Mouse (Mus musculus) hindbrain, embryonic 15.5 days (tissue): ENCODE results near the gene Nmi. TPM values are rescaled to one million over a fixed set of nuclear protein-coding genes. Genes with fewer than 3 reads are reported as not detected.
A peak's percentile ranks its signal among the peaks of the same experiment; 100 is the strongest.

Experiments
- ATAC-seq: fragments of 200-750 bp; cut with Nextera tagmentation; 2 replicates; pipeline ENCODE4 v1.8.0; 2017; ENCODE audit warnings: low read depth, moderate number of reproducible peaks, moderate TSS enrichment; ENCODE audit not compliant: low FRiP score
- H3K27ac ChIP-seq: fragments of 300-500 bp; sonication (generic); replicated peaks from 2 replicates; pipeline ENCODE4 v1.5.1; 2015; ENCODE audit warnings: mild to moderate bottlenecking, inconsistent platforms
- H3K27me3 ChIP-seq: fragments of 300-500 bp; sonication (generic); 2 replicates; pipeline ENCODE4 v1.6.1; 2015; ENCODE audit warnings: control low read depth, inconsistent platforms
- H3K36me3 ChIP-seq: fragments of 300-500 bp; sonication (generic); 2 replicates; pipeline ENCODE4 v1.6.1; 2015; ENCODE audit warnings: control low read depth, inconsistent platforms
- H3K4me1 ChIP-seq: fragments of 300-500 bp; sonication (generic); replicated peaks from 2 replicates; pipeline ENCODE4 v1.6.1; 2015; ENCODE audit warnings: control low read depth, inconsistent platforms
- H3K4me2 ChIP-seq: fragments of 300-500 bp; sonication (generic); 2 replicates; pipeline ENCODE4 v1.6.1; 2015; ENCODE audit warnings: moderate library complexity, mild to moderate bottlenecking, inconsistent platforms
- H3K4me3 ChIP-seq: fragments of 300-500 bp; sonication (generic); 2 replicates; pipeline ENCODE4 v1.5.1; 2015; ENCODE audit warnings: mild to moderate bottlenecking, inconsistent platforms
- H3K9ac ChIP-seq: fragments of 300-500 bp; sonication (generic); 2 replicates; pipeline ENCODE4 v1.6.1; 2015; ENCODE audit warnings: inconsistent platforms
- H3K9me3 ChIP-seq: fragments of 300-500 bp; sonication (generic); 2 replicates; pipeline ENCODE4 v1.6.1; 2016; ENCODE audit warnings: control low read depth, inconsistent platforms
- WGBS: fragments of 180-500 bp; shearing (Covaris S2); methylation state at CpG from one replicate; pipeline ENCODE4 v1.1.7; 2015; 5-methylcytosine and 5-hydroxymethylcytosine counted together
- polyA plus RNA-seq: library from polyadenylated mRNA; unstranded; fragments of >200 nt; fragmentation: Nextera tagmentation; extraction: Ambion mirVana; gene quantifications from 2 replicates; pipeline ENCODE4 v1.2.1, GENCODE M21; 2015

Nmi gene
- polyA plus RNA-seq, 1 experiment from 2014 or later, result 4.4 TPM

- Histone ChIP-seq H3K4me3 (no peak overlapping the region), H3K4me1 (peaks cover 11% of the 10 kb centered on the region), H3K4me2 (no peak overlapping the region), H3K27me3 (0 out of 2 replicates have a peak, but pooled peaks cover 2% of the 10 kb centered on the region), H3K27ac (no peak overlapping the region), H3K36me3 (no peaks in the 10 kb centered on the region), H3K9ac (no peak overlapping the region), H3K9me3 (no peaks in the 10 kb centered on the region)
- WGBS, result 71% methylated on average over 6 of the region's 6 CpGs
- no peak for ATAC-seq
Measured at GRCm38 (mm10) chr2:51937004-51937403, 36.3 kb downstream of the Nmi start.

DNA sequence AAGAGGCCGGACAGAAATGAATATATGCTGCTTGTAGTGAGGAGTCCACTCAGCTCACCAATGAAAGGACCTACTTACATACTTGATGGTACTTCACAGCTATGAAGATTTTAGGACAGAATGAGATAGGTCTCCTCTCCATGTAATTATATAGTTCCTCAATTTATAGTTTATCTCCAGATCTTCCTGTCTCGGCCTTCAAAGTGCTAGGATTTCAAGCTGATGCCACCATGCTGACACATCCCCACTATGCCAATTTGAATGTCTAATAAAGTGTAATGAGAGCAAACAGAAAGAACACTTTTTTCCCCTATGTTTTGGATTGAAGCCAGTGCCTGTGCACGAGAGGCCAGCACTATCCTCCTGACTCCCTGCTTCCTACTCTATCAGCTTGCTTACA, 36.7 kb downstream of the Nmi start:
- 81% methylated on average over 3 of the region's 3 CpGs for whole genome bisulfite sequencing
- Histone ChIP-seq H3K27ac (no peak overlapping the region), H3K9ac (no peak overlapping the region), H3K4me1 (peaks cover 11% of the 10 kb centered on the region), H3K27me3 (0 out of 2 replicates have a peak, but pooled peaks cover 2% of the 10 kb centered on the region), H3K36me3 (no peaks in the 10 kb centered on the region), H3K4me2 (no peak overlapping the region), H3K4me3 (no peak overlapping the region), H3K9me3 (no peaks in the 10 kb centered on the region)
- no peak for ATAC-seq

GRCm38 (mm10) chr2:51935921-51936320, 37.4 kb downstream of the Nmi start:
- Histone ChIP-seq H3K27me3 (0 out of 2 replicates have a peak, but pooled peaks cover 2% of the 10 kb centered on the region), H3K4me1 (peaks cover 11% of the 10 kb centered on the region), H3K36me3 (no peaks in the 10 kb centered on the region), H3K9me3 (no peaks in the 10 kb centered on the region), H3K4me3 (no peak overlapping the region), H3K9ac (no peak overlapping the region), H3K27ac (no peak overlapping the region), H3K4me2 (no peak overlapping the region)
- ATAC-seq, result no peak
- WGBS, result 94% methylated on average over 7 of the region's 7 CpGs

DNA sequence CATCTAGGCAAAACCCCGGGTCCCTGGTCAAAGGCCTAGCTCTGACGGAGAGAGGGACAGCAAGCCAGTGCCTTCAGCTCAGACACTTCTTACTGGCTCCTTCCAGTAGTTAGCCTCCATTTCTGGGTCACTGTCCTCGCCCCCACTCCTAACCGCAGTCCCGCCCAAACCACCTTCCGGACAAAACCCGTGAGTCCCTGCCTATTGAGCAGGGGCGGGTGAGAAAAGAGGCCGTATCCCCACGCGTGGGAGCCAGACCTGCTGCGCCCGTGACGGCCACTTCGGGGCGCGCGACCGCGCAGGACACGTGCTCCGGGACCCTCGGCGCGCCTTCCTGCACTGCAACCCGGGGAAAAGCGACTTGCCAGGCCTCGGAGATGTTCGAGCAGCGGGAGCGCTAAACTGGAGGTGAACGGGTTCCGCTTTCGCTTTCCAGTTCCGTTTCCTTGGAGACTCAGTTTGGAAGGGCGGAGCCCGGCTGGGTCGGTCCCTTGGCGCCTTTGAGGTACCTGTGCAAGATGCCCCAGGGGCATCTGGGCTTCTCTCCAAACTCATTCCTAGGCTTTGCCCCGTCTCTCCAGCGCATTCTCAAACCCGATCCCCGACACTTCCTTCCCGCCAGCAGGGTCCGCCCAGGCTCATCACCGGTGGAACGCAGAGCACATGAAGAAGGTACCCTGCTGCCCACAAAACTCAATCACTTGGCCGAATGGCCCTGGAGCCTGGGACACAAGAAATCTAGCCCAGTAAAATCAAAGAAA, 38.5 kb downstream of the Nmi start, which contains the start of gene Rbm43:
Gene Rbm43 (minus strand): TSS at position 590 of the 761 bp plus-strand sequence.
- H3K9me3 ChIP-seq, result no peaks in the 10 kb centered on the region
- peak within 1 kb of the TSS; percentile 92 for H3K4me2 ChIP-seq
- peak within 1 kb of the TSS; percentile 63 for H3K9ac ChIP-seq
- under 1% methylated on average over 48 of the region's 48 CpGs for WGBS
- peak; percentile 92 for ATAC-seq
- peak within 1 kb of the TSS; percentile 53 for H3K27ac ChIP-seq
- H3K4me3 ChIP-seq, result peak within 1 kb of the TSS; percentile 58
- H3K4me1 ChIP-seq, result peaks cover 11% of the 10 kb centered on the region
- 0 out of 2 replicates have a peak, but pooled peaks cover 2% of the 10 kb centered on the region for H3K27me3 ChIP-seq
- no peaks in the 10 kb centered on the region for H3K36me3 ChIP-seq

DNA sequence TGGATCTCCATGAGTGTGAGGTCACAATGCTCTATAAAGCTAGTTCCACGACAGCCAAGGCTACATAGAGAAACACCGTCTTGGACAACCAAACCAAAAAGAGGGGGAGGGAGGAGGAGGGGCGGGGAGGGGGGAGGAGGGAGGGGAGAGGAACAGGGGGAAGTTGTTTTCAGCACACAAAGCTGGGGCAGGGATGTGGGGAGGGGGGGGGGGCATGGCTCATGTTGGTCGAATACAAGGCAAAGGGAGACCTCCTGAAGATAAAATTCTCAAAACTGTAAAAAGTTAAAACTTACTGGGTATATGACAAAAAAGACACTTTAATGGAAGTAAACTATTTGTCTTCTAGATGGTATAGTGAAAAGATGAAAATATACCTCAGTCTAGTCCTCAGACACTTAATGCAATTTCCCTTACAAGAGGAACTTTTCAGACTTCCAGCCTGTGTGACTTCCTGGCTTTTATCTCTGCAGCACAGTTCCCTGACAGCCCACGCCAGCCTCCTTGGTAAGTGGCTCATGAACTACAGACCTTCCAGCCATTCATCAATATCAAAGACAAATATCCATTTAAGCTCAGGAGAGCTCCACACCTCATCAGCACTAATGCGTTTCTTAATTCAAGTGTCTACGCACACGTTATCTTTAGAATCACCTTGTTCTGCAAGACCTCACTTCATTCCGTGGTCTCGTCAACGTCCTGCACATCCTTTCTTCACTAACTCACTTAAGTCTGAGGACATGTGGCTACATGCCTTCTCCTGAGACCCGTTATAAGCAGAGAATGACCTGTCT, 39.8 kb downstream of the Nmi start:
- 55% methylated on average over 12 of the region's 12 CpGs for WGBS
- no peak overlapping the region for H3K4me3 ChIP-seq
- no peak for ATAC-seq
- 0 out of 2 replicates have a peak, but pooled peaks cover 2% of the 10 kb centered on the region for H3K27me3 ChIP-seq
- no peaks in the 10 kb centered on the region for H3K36me3 ChIP-seq
- H3K9ac ChIP-seq, result no peak overlapping the region
- no peak overlapping the region for H3K27ac ChIP-seq
- H3K9me3 ChIP-seq, result no peaks in the 10 kb centered on the region
- H3K4me2 ChIP-seq, result peak overlapping the region; percentile 92
- H3K4me1 ChIP-seq, result peaks cover 11% of the 10 kb centered on the region

GRCm38 (mm10) chr2:51931241-51931640, 42.1 kb downstream of the Nmi start:
- Histone ChIP-seq H3K27ac (no peak overlapping the region), H3K4me3 (no peak overlapping the region), H3K36me3 (no peaks in the 10 kb centered on the region), H3K4me1 (peaks cover 11% of the 10 kb centered on the region), H3K27me3 (0 out of 2 replicates have a peak, but pooled peaks cover 2% of the 10 kb centered on the region), H3K4me2 (no peak overlapping the region), H3K9ac (no peak overlapping the region), H3K9me3 (no peaks in the 10 kb centered on the region)
- whole genome bisulfite sequencing, result 97% methylated on average over 7 of the region's 7 CpGs
- no peak for ATAC-seq

DNA sequence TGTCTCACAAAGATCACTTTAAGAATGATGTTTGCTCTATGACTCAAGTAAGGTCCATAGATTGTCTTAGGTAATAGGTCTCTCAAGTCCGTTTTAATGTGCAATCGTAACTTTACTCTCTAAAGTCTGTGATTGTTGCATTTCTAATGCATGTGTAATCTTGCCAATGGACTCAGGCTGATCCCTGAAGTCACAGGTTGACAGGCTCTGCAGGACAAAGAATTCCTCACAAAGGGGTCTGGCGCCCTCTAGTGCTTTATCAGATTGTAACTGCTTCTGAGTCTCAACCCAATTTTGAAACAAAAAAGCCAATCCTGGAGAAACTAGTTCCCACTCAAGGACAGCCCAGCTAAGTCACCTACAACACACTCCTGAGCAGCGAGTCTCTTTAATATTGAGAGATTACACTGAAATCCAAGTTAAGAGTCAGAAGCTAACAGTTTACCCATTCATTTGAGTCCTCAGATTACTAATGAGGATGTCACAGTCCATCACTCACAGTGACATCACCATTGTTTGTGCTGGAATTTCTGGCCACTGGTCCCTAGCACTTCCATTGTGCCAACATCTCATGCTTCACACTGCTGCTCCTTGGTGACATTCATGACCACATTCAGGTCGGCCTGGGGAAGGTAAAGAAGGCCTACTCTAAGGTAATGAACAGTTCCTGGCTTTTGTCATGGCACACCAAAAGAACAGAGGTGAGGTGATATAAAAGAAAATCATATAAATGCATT, 58.2 kb downstream of the Nmi start:
- H3K4me1 ChIP-seq, result no peaks in the 10 kb centered on the region
- no peak overlapping the region for H3K9ac ChIP-seq
- H3K36me3 ChIP-seq, result no peaks in the 10 kb centered on the region
- H3K27ac ChIP-seq, result no peak overlapping the region
- no peak overlapping the region for H3K4me2 ChIP-seq
- peak; percentile 59 for ATAC-seq
- H3K9me3 ChIP-seq, result no peaks in the 10 kb centered on the region
- H3K27me3 ChIP-seq, result no peaks in the 10 kb centered on the region
- 4% methylated on average over 5 of the region's 5 CpGs for WGBS
- H3K4me3 ChIP-seq, result no peak overlapping the region

GRCm38 (mm10) chr2:51914532-51914931, 58.8 kb downstream of the Nmi start:
- Histone ChIP-seq H3K27ac (no peak overlapping the region), H3K4me2 (no peak overlapping the region), H3K9ac (no peak overlapping the region), H3K4me1 (no peaks in the 10 kb centered on the region), H3K36me3 (no peaks in the 10 kb centered on the region), H3K4me3 (no peak overlapping the region), H3K27me3 (no peaks in the 10 kb centered on the region), H3K9me3 (no peaks in the 10 kb centered on the region)
- WGBS, result 53% methylated on average over 7 of the region's 7 CpGs
- no peak for ATAC-seq

DNA sequence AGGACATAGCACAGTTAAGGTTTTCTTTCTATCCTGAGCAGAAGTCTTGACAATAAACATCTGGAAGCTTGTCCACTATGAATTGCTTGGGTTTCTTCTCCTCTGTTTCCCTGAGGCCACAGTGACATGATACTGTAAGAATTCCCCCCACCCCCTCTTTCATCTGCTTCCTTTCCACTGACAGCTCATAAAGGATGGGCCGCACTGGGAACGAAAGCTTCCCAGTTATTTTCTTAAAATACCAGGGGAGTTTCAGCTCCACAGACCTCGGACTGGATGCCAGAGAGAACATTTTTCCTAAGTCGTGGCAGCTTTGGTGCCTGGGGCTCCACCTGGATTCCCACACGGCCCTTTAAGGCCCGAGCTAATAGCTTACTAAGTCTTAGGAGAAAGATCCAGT, 60.6 kb downstream of the Nmi start:
- WGBS, result 36% methylated on average over 6 of the region's 6 CpGs
- Histone ChIP-seq H3K27me3 (no peaks in the 10 kb centered on the region), H3K27ac (no peak overlapping the region), H3K36me3 (no peaks in the 10 kb centered on the region), H3K9me3 (no peaks in the 10 kb centered on the region), H3K4me3 (no peak overlapping the region), H3K4me2 (no peak overlapping the region), H3K9ac (no peak overlapping the region), H3K4me1 (no peaks in the 10 kb centered on the region)
- ATAC-seq, result no peak

DNA sequence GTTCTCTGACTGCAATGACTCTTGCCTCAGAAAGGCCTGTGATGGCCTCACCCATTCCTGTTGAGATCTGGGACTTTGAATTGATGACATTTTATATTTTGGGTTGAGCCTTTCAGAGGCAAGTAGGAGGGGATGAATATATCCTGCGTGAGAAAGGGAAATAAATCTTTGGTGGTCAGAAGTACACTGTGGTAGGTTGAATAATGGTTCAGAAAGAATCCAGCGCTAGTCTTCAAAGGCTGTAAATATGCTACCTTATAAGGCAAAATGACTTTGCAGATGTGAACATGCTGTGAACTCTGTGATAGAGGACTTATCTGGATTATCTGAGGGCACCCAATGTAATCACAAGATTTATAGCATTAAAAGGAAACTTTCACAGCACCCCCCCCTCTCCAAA, 61.4 kb downstream of the Nmi start:
- Histone ChIP-seq H3K4me1 (no peaks in the 10 kb centered on the region), H3K27ac (no peak overlapping the region), H3K4me3 (no peak overlapping the region), H3K36me3 (no peaks in the 10 kb centered on the region), H3K9ac (no peak overlapping the region), H3K27me3 (no peaks in the 10 kb centered on the region), H3K4me2 (no peak overlapping the region), H3K9me3 (no peaks in the 10 kb centered on the region)
- no peak for ATAC-seq
- WGBS, result 87% methylated on average over 2 of the region's 2 CpGs

GRCm38 (mm10) chr2:51907538-51908110, 65.7 kb downstream of the Nmi start:
- Histone ChIP-seq H3K27ac (no peak overlapping the region), H3K9ac (no peak overlapping the region), H3K36me3 (no peaks in the 10 kb centered on the region), H3K4me1 (no peaks in the 10 kb centered on the region), H3K4me2 (no peak overlapping the region), H3K4me3 (no peak overlapping the region), H3K9me3 (no peaks in the 10 kb centered on the region), H3K27me3 (no peaks in the 10 kb centered on the region)
- no peak for ATAC-seq
- WGBS, result 50% methylated on average over 4 of the region's 4 CpGs
